Mouse (Mus musculus) heart, postnatal 0 days (tissue): ENCODE results near the gene Clta. TPM values are rescaled to one million over a fixed set of nuclear protein-coding genes. Genes with fewer than 3 reads are reported as not detected.

Source experiments
- ATAC-seq: fragments of 200-750 bp; cut with Nextera tagmentation; 2 replicates; pipeline ENCODE4 v1.8.0; 2017; ENCODE audit warnings: low read depth, moderate number of reproducible peaks, moderate library complexity; ENCODE audit not compliant: insufficient read depth
- DNase-seq: peaks from one replicate; pipeline ENCODE4 v3.0.0-alpha.2; 2016; ENCODE audit warnings: low spot score
- H3K27ac ChIP-seq: fragments of 300-500 bp; sonication (generic); 2 replicates; pipeline ENCODE4 v1.5.1; 2014; ENCODE audit warnings: low read depth, mild to moderate bottlenecking
- H3K27me3 ChIP-seq: fragments of 300-500 bp; sonication (generic); 2 replicates; pipeline ENCODE4 v1.6.1; 2014; ENCODE audit warnings: low read length, mixed read lengths; ENCODE audit not compliant: control insufficient read depth, insufficient read depth
- H3K36me3 ChIP-seq: fragments of 300-500 bp; sonication (generic); replicated peaks from 2 replicates; pipeline ENCODE4 v1.6.1; 2014; ENCODE audit warnings: low read length, mixed read lengths; ENCODE audit not compliant: control insufficient read depth, insufficient read depth
- H3K4me1 ChIP-seq: fragments of 300-500 bp; sonication (generic); 2 replicates; pipeline ENCODE4 v1.6.1; 2014; ENCODE audit warnings: antibody characterized with exemption; ENCODE audit not compliant: control insufficient read depth, insufficient read depth
- H3K4me2 ChIP-seq: fragments of 300-500 bp; sonication (generic); 2 replicates; pipeline ENCODE4 v1.6.1; 2014; ENCODE audit warnings: low read depth, mild to moderate bottlenecking, low read length, moderate library complexity
- H3K4me3 ChIP-seq: fragments of 300-500 bp; sonication (generic); 2 replicates; pipeline ENCODE4 v1.5.1; 2014; ENCODE audit warnings: low read depth, low read length
- H3K9ac ChIP-seq: fragments of 300-500 bp; sonication (generic); replicated peaks from 2 replicates; pipeline ENCODE4 v1.6.1; 2014; ENCODE audit warnings: low read depth, low read length, mixed read lengths
- H3K9me3 ChIP-seq: fragments of 300-500 bp; sonication (generic); replicated peaks from 2 replicates; pipeline ENCODE4 v1.6.1; 2016; ENCODE audit warnings: low read length; ENCODE audit not compliant: control insufficient read depth
- CTCF ChIP-seq: IDR thresholded peaks from 2 replicates; pipeline ENCODE4 v1.5.1; 2016; ENCODE audit warnings: antibody characterized with exemption, control low read depth, low read depth
- EP300 ChIP-seq: IDR thresholded peaks from 2 replicates; pipeline ENCODE4 v1.6.1; 2016; ENCODE audit warnings: antibody characterized with exemption, low read depth
- WGBS: fragments of 180-500 bp; shearing (Covaris S2); extraction: QIAGEN DNeasy Blood & Tissue Kit; methylation state at CpG from one replicate; pipeline ENCODE4 v1.1.7; 2014; 5-methylcytosine and 5-hydroxymethylcytosine counted together
- polyA plus RNA-seq: library from polyadenylated mRNA; unstranded; fragments of >200 nt; fragmentation: Nextera tagmentation; extraction: Ambion mirVana; gene quantifications from 2 replicates; pipeline ENCODE4 v1.2.1, GENCODE M21; 2015
- total RNA-seq: library from RNA; depleted of rRNA; stranded (reverse); fragments of >200 nt; gene quantifications from 2 replicates; pipeline ENCODE4 v1.2.3, GENCODE M21; 2014; ENCODE audit warnings: low replicate concordance; rRNA removed

The Clta gene
- total and polyA plus RNA-seq, 2 experiments from 2014 or later: 106 to 168 TPM

DNA sequence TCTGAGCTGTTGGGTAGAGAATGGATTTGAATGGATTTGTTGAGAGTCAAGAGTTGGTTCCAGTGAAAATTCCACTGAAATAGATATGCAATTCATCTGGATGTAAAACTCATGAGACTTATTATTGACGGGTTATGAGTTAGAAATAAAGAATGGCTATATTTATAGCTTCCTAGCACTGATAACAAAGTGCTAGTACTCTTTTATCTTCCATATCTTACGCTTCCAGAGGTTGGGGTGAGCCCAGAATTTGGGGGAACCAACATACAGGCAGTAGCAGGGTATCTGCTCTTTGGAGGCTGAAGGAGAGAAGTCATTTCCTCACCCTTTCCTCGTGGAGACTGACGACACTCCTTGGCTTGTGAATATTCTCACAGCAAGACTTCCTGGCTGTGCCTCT, 70.2 kb downstream of the Clta start:
- Histone ChIP-seq H3K27me3 (no peaks in the 10 kb centered on the region), H3K4me3 (no peak overlapping the region), H3K27ac (no peak overlapping the region), H3K36me3 (no peaks in the 10 kb centered on the region), H3K4me2 (no peak overlapping the region), H3K9ac (no peak overlapping the region), H3K4me1 (peaks cover 16% of the 10 kb centered on the region), H3K9me3 (no peaks in the 10 kb centered on the region)
- ATAC-seq: no peak
- 62% methylated on average over 4 of the region's 4 CpGs for WGBS
- DNase-seq: no peak
- no peak for TF ChIP-seq EP300
- no peak for TF ChIP-seq CTCF

- H3K4me1 ChIP-seq: no peaks in the 10 kb centered on the region
- H3K9ac ChIP-seq: no peak overlapping the region
- H3K27ac ChIP-seq: no peak overlapping the region
- ATAC-seq (no peak), DNase-seq (no peak)
- no peak overlapping the region for H3K4me2 ChIP-seq
- H3K4me3 ChIP-seq: no peak overlapping the region
- no peaks in the 10 kb centered on the region for H3K36me3 ChIP-seq
- no peaks in the 10 kb centered on the region for H3K27me3 ChIP-seq
- no peaks in the 10 kb centered on the region for H3K9me3 ChIP-seq
- WGBS: 81% methylated on average over 7 of the region's 7 CpGs
- TF ChIP-seq CTCF (no peak), EP300 (no peak)
These were observed 74.2 kb downstream of the Clta start for GRCm38 (mm10) chr4:44078358-44078933.

Other genes starting within 250 kb of the Clta start
- not detected in 2 replicates for gene Olfr159, start 233.4 kb upstream of the Clta start, total RNA-seq
- not detected in 2 replicates for gene Olfr159, start 233.4 kb upstream of the Clta start, polyA plus RNA-seq
- gene Olfr156, start 180.6 kb upstream of the Clta start, total RNA-seq: not detected in 2 replicates
- not detected in 2 replicates for gene Olfr156, start 180.6 kb upstream of the Clta start, polyA plus RNA-seq
- not detected in 2 replicates for gene Olfr157, start 164.3 kb upstream of the Clta start, total RNA-seq
- not detected in 2 replicates for gene Olfr157, start 164.3 kb upstream of the Clta start, polyA plus RNA-seq
- not detected in 2 replicates for gene Olfr155, start 152.9 kb upstream of the Clta start, total RNA-seq
- not detected in 2 replicates for gene Olfr155, start 152.9 kb upstream of the Clta start, polyA plus RNA-seq
- 5.6 TPM in 2 replicates for gene Reck, start 128.9 kb upstream of the Clta start, total RNA-seq
- 4.0 and 4.1 TPM in 2 replicates for gene Reck, start 128.9 kb upstream of the Clta start, polyA plus RNA-seq
- gene Glipr2, start 47.1 kb upstream of the Clta start, total RNA-seq: 35.8 and 39.2 TPM in 2 replicates
- gene Glipr2, start 47.1 kb upstream of the Clta start, polyA plus RNA-seq: 27.3 and 28.4 TPM in 2 replicates
- gene Ccin, start 21.0 kb upstream of the Clta start, total RNA-seq: not detected in 2 replicates
- gene Ccin, start 21.0 kb upstream of the Clta start, polyA plus RNA-seq: not detected in 2 replicates
- gene Gne, start 79.7 kb downstream of the Clta start, total RNA-seq: 44.0 and 45.5 TPM in 2 replicates
- gene Gne, start 79.7 kb downstream of the Clta start, polyA plus RNA-seq: 24.2 and 25.5 TPM in 2 replicates
- 41.1 and 61.1 TPM in 2 replicates for gene Rnf38, start 229.3 kb downstream of the Clta start, total RNA-seq
- 7.3 and 7.5 TPM in 2 replicates for gene Rnf38, start 229.3 kb downstream of the Clta start, polyA plus RNA-seq